Mouse (Mus musculus) cerebellum, adult 2 months (tissue): ENCODE measurements at regions not wholly inside any gene's neighbourhood (a gene's known extent, or its start where the extent isn't known, plus 50 kb on each side); places are given as distances from the start of the nearest gene placed in this dataset.

Source experiments
- CTCF ChIP-seq: fragments of 200-500 bp; IDR thresholded peaks from 2 replicates; pipeline ENCODE4 v1.5.1; 2011; ENCODE audit warnings: low read depth, mild to moderate bottlenecking, control low read depth, low read length, moderate library complexity, borderline replicate concordance; ENCODE audit not compliant: insufficient read depth
- POLR2A ChIP-seq: fragments of 200-500 bp; IDR thresholded peaks from 2 replicates; pipeline ENCODE4 v1.6.1; 2011; ENCODE audit warnings: low read length, control low read depth, borderline replicate concordance; ENCODE audit not compliant: insufficient read depth

DNA sequence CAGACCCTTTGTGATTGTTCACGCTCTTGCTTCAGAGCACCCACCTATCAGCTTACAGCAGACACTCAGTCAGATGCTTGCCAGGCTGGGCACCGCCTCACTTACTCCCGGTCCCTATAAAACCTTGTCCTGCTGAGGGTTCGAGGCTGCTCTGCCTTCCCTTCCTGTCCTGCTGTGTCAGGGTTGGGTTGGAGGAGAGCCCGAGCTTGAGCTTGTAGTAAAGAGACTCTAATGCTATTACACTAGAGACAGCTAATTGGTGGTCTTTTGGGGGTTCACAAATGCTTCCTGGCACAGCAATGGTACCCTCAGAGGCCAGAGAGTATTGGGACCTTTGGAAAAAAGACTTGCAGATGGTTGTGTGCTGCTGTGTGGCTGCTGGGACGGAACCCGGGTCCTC, 55.6 kb upstream of the Kctd3 start:
- TF ChIP-seq CTCF = no peak
- no peak for TF ChIP-seq POLR2A
